Mouse (Mus musculus): ENCODE measurements around the gene Slc25a13.

GRCm38 (mm10) chr6:6120841-6121240 lies 96.1 kb downstream of the Slc25a13 start:
- no peak for TF ChIP-seq CTCF (IDR thresholded peaks at IDR 0.05; ENCODE audit: extremely low read depth, insufficient read length, insufficient replicate concordance, low read depth, low read length)
- TF ChIP-seq POLR2A (IDR thresholded peaks at IDR 0.05; ENCODE audit: low read depth, low read length), result no peak

Measured in small intestine, adult 2 months (tissue).